Comparison of ENCODE assay signal across 12 mouse cellular contexts in genomic region chr11:35156676-35157075, GRCm38 (mm10).
"Had no signal": no experiment of that assay in that cellular context is flagged by ENCODE, and none has a peak within 500 bp of the region (broad histone marks: within the 10 kb centered on the region; RNA-seq: fewer than 3 reads in every experiment).

No protein-coding gene starts in this region.

- H3K36me3 ChIP-seq: kidney, embryonic 15.5 days; liver, embryonic 13.5 days; midbrain, embryonic 12.5 days had no signal

- H3K27ac ChIP-seq: kidney, embryonic 15.5 days; left cerebral cortex, adult 2 months; liver, embryonic 13.5 days; midbrain, embryonic 12.5 days had no signal

- H3K27me3 ChIP-seq: kidney, embryonic 15.5 days; liver, embryonic 13.5 days had no signal

- H3K4me3 ChIP-seq: kidney, embryonic 15.5 days; left cerebral cortex, adult 2 months; liver, embryonic 13.5 days; midbrain, embryonic 12.5 days had no signal

- H3K4me1 ChIP-seq: liver, embryonic 13.5 days had no signal

- DNase-seq: kidney, postnatal 14 days; liver; liver, embryonic 13.5 days; liver, postnatal 0 days; right cerebral cortex, adult 18-20 months; spleen, adult 18-20 months; thymus, adult 18-20 months; thymus, postnatal 25 days had no signal

- H3K9me3 ChIP-seq: kidney, embryonic 15.5 days; liver, embryonic 13.5 days; midbrain, embryonic 12.5 days had no signal

- H3K4me2 ChIP-seq: kidney, embryonic 15.5 days; liver, embryonic 13.5 days; midbrain, embryonic 12.5 days had no signal

- ATAC-seq: liver, postnatal 0 days; midbrain, embryonic 16.5 days had no signal

- H3K9ac ChIP-seq: kidney, embryonic 15.5 days; liver, embryonic 13.5 days; liver, postnatal 0 days; midbrain, embryonic 12.5 days had no signal
